Mouse (Mus musculus): ENCODE measurements around the gene Cand2.

DNA sequence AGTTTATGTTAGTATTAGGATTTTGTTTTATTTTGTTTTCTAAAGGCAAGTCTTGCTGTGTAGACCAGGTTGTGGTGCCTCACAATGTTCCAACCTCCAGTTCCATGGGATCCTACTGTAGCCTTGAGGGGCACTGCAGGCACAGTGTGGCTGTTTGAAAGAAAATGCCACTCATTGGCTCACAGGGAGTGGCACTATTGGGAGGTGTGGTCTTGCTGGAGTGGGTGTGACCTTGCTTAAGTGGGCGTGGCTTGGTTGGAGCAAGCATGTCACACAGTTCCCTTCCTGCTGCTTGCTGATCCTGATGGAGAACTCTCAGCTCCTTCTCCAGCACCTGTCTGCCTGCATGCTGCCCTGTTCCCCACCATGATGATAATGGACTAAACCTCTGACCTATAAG lies 30.8 kb upstream of the Cand2 start:
- TF ChIP-seq CTCF (IDR thresholded peaks at IDR 0.05; ENCODE audit: extremely low read depth, insufficient read depth, low read length) = no peak
- TF ChIP-seq POLR2A (IDR thresholded peaks at IDR 0.05; ENCODE audit: extremely low read depth, insufficient read depth, low read length) = no peak

Measured in cortical plate, adult 2 months (tissue).